Mouse (Mus musculus) liver (tissue): ENCODE measurements around the gene Cabp5.
"Not testable (repeated sequence)": the region's sequence is repeated elsewhere in the genome, so short reads cannot be mapped to it uniquely, and the experiment has no call there.

Experiments used
- DNase-seq: peaks from one replicate; pipeline ENCODE4 v3.0.0-alpha.2; 2020; ENCODE audit warnings: mixed read lengths

The Cabp5 gene

DNA sequence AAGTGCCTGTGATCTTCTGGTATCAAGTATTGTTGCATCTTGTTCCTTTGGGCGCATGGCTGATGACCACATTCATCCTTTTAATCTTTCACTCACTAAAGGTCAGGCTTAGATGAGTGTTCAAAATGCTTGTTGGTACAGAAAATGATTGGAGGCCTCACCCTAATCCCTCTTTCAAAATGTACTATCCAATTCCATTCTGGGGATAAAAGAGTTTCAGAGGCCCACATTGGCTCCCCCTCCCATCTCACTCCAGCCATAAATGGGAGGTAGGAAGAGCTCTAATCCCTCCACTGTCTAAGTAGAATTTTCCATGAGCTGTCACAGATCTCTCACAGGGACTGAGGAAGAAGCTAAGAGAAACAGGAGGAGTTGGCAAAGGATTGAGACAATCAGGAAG lies at the start of gene Cabp5:
Gene Cabp5, plus strand, starts transcription at position 301 of the 400 bp plus-strand sequence.
- no peak for DNase-seq

DNA sequence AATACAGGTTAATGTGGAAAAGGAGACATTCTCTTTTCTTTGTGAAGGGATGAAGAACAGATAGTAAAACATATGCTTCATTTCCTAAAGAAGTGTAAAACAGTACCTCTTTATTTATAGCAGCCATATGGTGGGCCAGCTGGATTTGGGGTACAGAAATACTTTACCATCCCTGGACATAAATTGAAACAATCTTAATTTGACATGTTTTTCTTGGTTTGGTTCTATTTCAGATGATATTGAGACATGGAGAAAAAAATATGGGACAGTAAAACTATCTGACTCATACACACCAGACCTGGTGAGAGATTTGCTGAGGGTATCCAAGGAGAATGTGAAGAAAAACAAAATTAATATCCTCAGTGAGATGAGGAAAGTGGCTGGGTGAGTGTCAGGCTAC lies 42.0 kb upstream of the Cabp5 start:
- no peak for DNase-seq

DNA sequence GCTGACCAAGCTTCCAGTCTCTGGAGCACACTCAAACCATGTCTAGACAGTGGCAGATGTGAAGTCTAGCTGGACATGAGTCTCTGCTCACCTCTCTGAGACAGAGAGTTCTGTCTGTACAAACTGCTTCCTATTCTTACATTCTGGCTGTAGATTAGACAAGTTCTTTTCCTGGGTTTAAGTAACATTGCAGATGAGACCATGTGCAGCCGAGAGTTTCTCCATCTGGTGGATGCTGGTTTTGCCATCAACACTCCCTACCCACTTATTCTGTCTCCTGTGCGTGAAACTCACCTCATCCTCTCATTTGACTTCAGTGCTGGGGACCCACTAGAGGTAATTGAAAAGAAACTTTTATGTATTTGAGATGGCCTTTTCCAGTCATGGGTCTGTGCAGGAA lies 17.3 kb upstream of the Cabp5 start:
- DNase-seq = no peak

DNA sequence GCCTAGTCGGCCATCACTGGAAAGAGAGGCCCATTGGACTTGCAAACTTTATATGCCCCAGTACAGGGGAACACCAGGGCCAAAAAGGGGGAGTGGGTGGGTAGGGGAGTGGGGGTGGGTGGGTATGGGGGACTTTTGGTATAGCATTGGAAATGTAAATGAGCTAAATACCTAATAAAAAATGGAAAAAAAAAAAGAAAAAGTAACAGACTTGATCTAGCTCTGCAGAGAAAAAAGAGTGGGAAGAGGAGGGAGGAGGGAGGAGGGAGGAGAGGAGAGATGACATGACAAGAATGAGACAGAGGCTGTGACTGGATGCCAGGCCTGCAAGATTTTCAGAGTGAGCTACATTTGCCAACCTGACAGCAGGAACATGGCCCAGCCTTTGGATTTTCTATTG lies 52.6 kb downstream of the Cabp5 start, which contains the start of gene Bsph1:
Gene Bsph1, plus strand, starts transcription at position 301 of the 400 bp plus-strand sequence.
- not testable (repeated sequence) for DNase-seq
